8 mouse cellular contexts compared by ENCODE assay signal in the genomic region with DNA sequence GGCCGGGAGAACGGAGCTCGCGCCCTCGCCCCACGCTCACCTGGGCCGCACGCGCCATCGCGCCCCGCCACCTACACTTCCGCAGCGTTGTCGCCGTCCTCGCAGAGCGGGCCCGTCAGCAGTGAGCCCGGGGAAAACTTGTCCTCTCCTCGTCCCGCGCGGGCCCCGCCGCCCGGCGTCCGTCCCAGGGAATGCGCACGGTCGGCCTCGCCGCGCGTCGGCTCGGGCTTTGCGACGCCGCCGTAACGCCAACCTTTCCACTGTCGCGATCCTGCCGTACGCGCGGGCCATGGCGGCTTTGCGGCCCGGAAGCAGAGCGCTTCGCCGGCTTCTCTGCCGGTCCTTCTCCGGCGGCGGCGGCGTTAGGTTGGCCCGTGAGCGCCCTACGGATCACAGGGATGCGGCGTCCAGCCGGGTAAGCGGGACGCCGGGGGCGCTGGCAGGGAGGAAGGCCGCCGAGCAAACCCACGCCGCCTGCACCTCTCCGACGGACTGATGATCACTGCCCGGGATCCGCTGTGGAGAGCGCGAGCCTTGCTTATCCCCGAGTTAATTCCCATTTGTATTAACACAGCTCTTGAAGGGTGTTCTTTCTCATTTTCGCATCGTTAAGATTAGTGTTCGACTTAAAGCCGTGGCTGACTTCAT. TPM values are rescaled to one million over a fixed set of nuclear protein-coding genes. Genes with fewer than 3 reads are reported as not detected.
DNase-seq lines count a peak whose midpoint lies in the region; ATAC-seq lines count a peak whose summit lies in the region.

A gene (minus strand): TSS at position 254 of the 648 bp plus-strand sequence.
A gene (plus strand): TSS at position 258 of the 648 bp plus-strand sequence.

- H3K27me3 ChIP-seq in hindbrain, embryonic 15.5 days = no peaks in the 10 kb centered on the region

- H3K79me2 ChIP-seq in macrophage (ENCODE audit: inconsistent target) = peaks cover 70% of the 10 kb centered on the region; the same call in 1 of the 2 replicates

- peaks cover 29% of the 10 kb centered on the region for H3K4me1 ChIP-seq in hindbrain, embryonic 15.5 days (replicated peaks)

- H3K4me2 ChIP-seq in hindbrain, embryonic 15.5 days = peak within 1 kb of the TSS; percentile 84

- peak; percentile 74 to 91 for DNase-seq in cerebellum, postnatal 4 days (ENCODE audit: low spot score in 2 of 2)
- DNase-seq in gastrocnemius, adult 18-20 months (ENCODE audit: low spot score) = peak; percentile 92
- DNase-seq in left cerebral cortex, adult 18-20 months (ENCODE audit: low spot score in 2 of 2) = peak; percentile 87 to 92
- DNase-seq in retina, postnatal 7 days (ENCODE audit: low read depth, low spot score) = peak; percentile 91
- peak; percentile 85 to 89 for DNase-seq in urinary bladder, adult 18-20 months (ENCODE audit: low spot score in 2 of 2)

- H3K36me3 ChIP-seq in hindbrain, embryonic 15.5 days = peaks cover 29% of the 10 kb centered on the region
- H3K36me3 ChIP-seq in macrophage (ENCODE audit: inconsistent target) = peaks cover 26% of the 10 kb centered on the region

- peak within 1 kb of the TSS; percentile 83 for H3K27ac ChIP-seq in hindbrain, embryonic 15.5 days (replicated peaks)
- no peak within 1 kb of the TSS for H3K27ac ChIP-seq in macrophage

- peak within 1 kb of the TSS; percentile 78 for H3K9ac ChIP-seq in hindbrain, embryonic 15.5 days

- WGBS in hindbrain, embryonic 15.5 days = under 1% methylated on average over 78 of the region's 86 CpGs
- 1% methylated on average over 86 of the region's 86 CpGs for WGBS in macrophage (ENCODE audit: missing documents)

- ATAC-seq in activated CD4-positive, CD25-positive, alpha-beta regulatory T cell, adult 4 months = peak; percentile 98
- ATAC-seq in hindbrain, embryonic 15.5 days (ENCODE audit: low FRiP score, low read depth) = peak; percentile 95

- peak within 1 kb of the TSS; percentile 87 for H3K4me3 ChIP-seq in hindbrain, embryonic 15.5 days
- H3K4me3 ChIP-seq in macrophage (ENCODE audit: inconsistent target) = peak within 1 kb of the TSS; percentile 69

- no peaks in the 10 kb centered on the region for H3K9me3 ChIP-seq in hindbrain, embryonic 15.5 days

RNA-seq across cellular contexts. Expression of the first gene that starts in this region (rescaled TPM):
- polyA plus RNA-seq in activated CD4-positive, CD25-positive, alpha-beta regulatory T cell, adult 4 months (2017; shearing (Covaris generic)) = 10 to 100 TPM; 30.2 to 32.4 TPM
- total RNA-seq in gastrocnemius, adult 18-20 months (2021) = 10 to 100 TPM; 16.0 to 16.9 TPM
- 65.1 and 67.8 TPM in 2 replicates for polyA plus RNA-seq in hindbrain, embryonic 15.5 days (2015; fragmentation: Nextera tagmentation; extraction: Ambion mirVana)
- total RNA-seq in left cerebral cortex, adult 18-20 months (2021) = 10 to 100 TPM; 61.7 to 62.1 TPM
- 10 to 100 TPM in 5 of 26 experiments, 1 to 10 TPM in 21; 1.9 to 11.0 (median 6.1) TPM for total RNA-seq in macrophage (2018; cell fraction: chromatin; rRNA removed)
- total RNA-seq in macrophage (2018; cell fraction: cytosol; rRNA removed) = 10 to 100 TPM; 10.4 to 21.8 (median 16.3) TPM
- total RNA-seq in macrophage (2018; cell fraction: nucleus; rRNA removed) = 10 to 100 TPM in 16 of 26 experiments, 1 to 10 TPM in 10; 6.3 to 21.7 (median 11.4) TPM
- polyA plus RNA-seq in macrophage (2018) = 17.0 to 24.0 TPM (median 23.4 TPM) in 3 replicates

RNA-seq across cellular contexts. Expression of the second gene that starts in this region (rescaled TPM):
- polyA plus RNA-seq in activated CD4-positive, CD25-positive, alpha-beta regulatory T cell, adult 4 months (2017; shearing (Covaris generic)) = 10 to 100 TPM; 72.7 to 78.9 TPM
- total RNA-seq in gastrocnemius, adult 18-20 months (2021) = 10 to 100 TPM; 40.5 to 43.5 TPM
- 50.7 and 52.9 TPM in 2 replicates for polyA plus RNA-seq in hindbrain, embryonic 15.5 days (2015; fragmentation: Nextera tagmentation; extraction: Ambion mirVana)
- total RNA-seq in left cerebral cortex, adult 18-20 months (2021) = 10 to 100 TPM; 36.6 to 39.1 TPM
- total RNA-seq in macrophage (2018; cell fraction: chromatin; rRNA removed) = 10 to 100 TPM in 19 of 26 experiments, 1 to 10 TPM in 7; 5.3 to 34.1 (median 17.7) TPM
- 10 to 100 TPM; 20.9 to 34.0 (median 27.7) TPM for total RNA-seq in macrophage (2018; cell fraction: cytosol; rRNA removed)
- 10 to 100 TPM in 14 of 26 experiments, 1 to 10 TPM in 12; 4.4 to 26.4 (median 12.6) TPM for total RNA-seq in macrophage (2018; cell fraction: nucleus; rRNA removed)
- polyA plus RNA-seq in macrophage (2018) = 25.8 to 45.9 TPM (median 27.0 TPM) in 3 replicates
